Mouse (Mus musculus) embryonic facial prominence, embryonic 15.5 days (tissue): ENCODE data around the gene Ces1d. TPM values are rescaled to one million over a fixed set of nuclear protein-coding genes. Genes with fewer than 3 reads are reported as not detected.
"Not testable (repeated sequence)": the region's sequence is repeated elsewhere in the genome, so short reads cannot be mapped to it uniquely, and the experiment has no call there.

Experiments
- ATAC-seq: fragments of 200-750 bp; cut with Nextera tagmentation; 2 replicates; pipeline ENCODE4 v1.8.0; 2017; ENCODE audit warnings: low read depth, moderate TSS enrichment; ENCODE audit not compliant: insufficient number of reproducible peaks, low FRiP score, low TSS enrichment
- H3K27ac ChIP-seq: fragments of 300-500 bp; sonication (generic); replicated peaks from 2 replicates; pipeline ENCODE4 v1.5.1; 2015; ENCODE audit warnings: mild to moderate bottlenecking, inconsistent platforms
- H3K27me3 ChIP-seq: fragments of 300-500 bp; sonication (generic); 2 replicates; pipeline ENCODE4 v1.6.1; 2015; ENCODE audit warnings: inconsistent platforms
- H3K36me3 ChIP-seq: fragments of 300-500 bp; sonication (generic); 2 replicates; pipeline ENCODE4 v1.6.1; 2015; ENCODE audit warnings: mild to moderate bottlenecking, inconsistent platforms
- H3K4me1 ChIP-seq: fragments of 300-500 bp; sonication (generic); 2 replicates; pipeline ENCODE4 v1.6.1; 2015; ENCODE audit warnings: inconsistent platforms
- H3K4me2 ChIP-seq: fragments of 300-500 bp; sonication (generic); replicated peaks from 2 replicates; pipeline ENCODE4 v1.6.1; 2015; ENCODE audit warnings: mild to moderate bottlenecking, inconsistent platforms
- H3K4me3 ChIP-seq: fragments of 300-500 bp; sonication (generic); replicated peaks from 2 replicates; pipeline ENCODE4 v1.5.1; 2015; ENCODE audit warnings: mild to moderate bottlenecking, inconsistent platforms
- H3K9ac ChIP-seq: fragments of 300-500 bp; sonication (generic); 2 replicates; pipeline ENCODE4 v1.6.1; 2015; ENCODE audit warnings: inconsistent platforms
- H3K9me3 ChIP-seq: fragments of 300-500 bp; sonication (generic); replicated peaks from 2 replicates; pipeline ENCODE4 v1.6.1; 2016; ENCODE audit warnings: inconsistent platforms
- WGBS: fragments of 180-500 bp; shearing (Covaris S2); methylation state at CpG from one replicate; pipeline ENCODE4 v1.1.7; 2015; 5-methylcytosine and 5-hydroxymethylcytosine counted together
- polyA plus RNA-seq: library from polyadenylated mRNA; unstranded; fragments of >200 nt; fragmentation: Nextera tagmentation; extraction: Ambion mirVana; gene quantifications from 2 replicates; pipeline ENCODE4 v1.2.1, GENCODE M21; 2015

The Ces1d gene
- polyA plus RNA-seq, result 6.2 and 11.1 TPM in 2 replicates

GRCm38 (mm10) chr8:93197685-93198525 lies at the start of gene Ces1d:
Gene Ces1d, minus strand, starts transcription at chr8:93197838.
- Histone ChIP-seq H3K4me3 (no peak within 1 kb of the TSS), H3K4me1 (no peaks in the 10 kb centered on the region), H3K9ac (no peak within 1 kb of the TSS), H3K27me3 (no peaks in the 10 kb centered on the region), H3K4me2 (no peak within 1 kb of the TSS), H3K36me3 (no peaks in the 10 kb centered on the region), H3K27ac (no peak within 1 kb of the TSS), H3K9me3 (no peaks in the 10 kb centered on the region)
- ATAC-seq, result peak; percentile 43; the same call in 1 of the 2 replicates
- 71% methylated on average over 8 of the region's 8 CpGs for WGBS

- Histone ChIP-seq H3K9ac (no peak overlapping the region), H3K27me3 (no peaks in the 10 kb centered on the region), H3K4me1 (no peaks in the 10 kb centered on the region), H3K4me3 (no peak overlapping the region), H3K9me3 (no peaks in the 10 kb centered on the region), H3K36me3 (no peaks in the 10 kb centered on the region), H3K27ac (no peak overlapping the region), H3K4me2 (no peak overlapping the region)
- 92% methylated on average over 2 of the region's 2 CpGs for WGBS
- ATAC-seq, result no peak
Measured at GRCm38 (mm10) chr8:93246057-93246456, 48.4 kb upstream of the Ces1d start.

- Histone ChIP-seq H3K4me3 (no peak overlapping the region), H3K9ac (no peak overlapping the region), H3K27ac (no peak overlapping the region), H3K4me2 (no peak overlapping the region), H3K9me3 (no peaks in the 10 kb centered on the region), H3K36me3 (no peaks in the 10 kb centered on the region), H3K27me3 (no peaks in the 10 kb centered on the region), H3K4me1 (no peaks in the 10 kb centered on the region)
- ATAC-seq, result no peak
Measured at GRCm38 (mm10) chr8:93239884-93240283, 42.2 kb upstream of the Ces1d start.

- no peak overlapping the region for H3K4me2 ChIP-seq
- H3K4me3 ChIP-seq, result no peak overlapping the region
- H3K4me1 ChIP-seq, result no peaks in the 10 kb centered on the region
- H3K27me3 ChIP-seq, result no peaks in the 10 kb centered on the region
- 86% methylated on average over 1 of the region's 1 CpGs for WGBS
- no peak overlapping the region for H3K9ac ChIP-seq
- no peak overlapping the region for H3K27ac ChIP-seq
- ATAC-seq, result no peak
- H3K36me3 ChIP-seq, result no peaks in the 10 kb centered on the region
- H3K9me3 ChIP-seq, result no peaks in the 10 kb centered on the region
Measured at GRCm38 (mm10) chr8:93235681-93236080, 38.0 kb upstream of the Ces1d start.

- Histone ChIP-seq H3K9ac (no peak overlapping the region), H3K27ac (no peak overlapping the region)
Measured at GRCm38 (mm10) chr8:93234706-93235105, 37.1 kb upstream of the Ces1d start.

GRCm38 (mm10) chr8:93234068-93234467 lies 36.4 kb upstream of the Ces1d start:
- Histone ChIP-seq H3K36me3 (no peaks in the 10 kb centered on the region), H3K27me3 (no peaks in the 10 kb centered on the region), H3K4me2 (no peak overlapping the region), H3K4me3 (no peak overlapping the region), H3K9ac (no peak overlapping the region), H3K27ac (no peak overlapping the region), H3K9me3 (no peaks in the 10 kb centered on the region), H3K4me1 (no peaks in the 10 kb centered on the region)
- WGBS, result 81% methylated on average over 6 of the region's 6 CpGs
- ATAC-seq, result no peak

More at GRCm38 (mm10) chr8:93234706-93235105, 37.1 kb upstream of the Ces1d start:
- Histone ChIP-seq H3K4me2 (no peak overlapping the region), H3K9me3 (no peaks in the 10 kb centered on the region), H3K27me3 (no peaks in the 10 kb centered on the region), H3K36me3 (no peaks in the 10 kb centered on the region), H3K4me3 (no peak overlapping the region), H3K4me1 (no peaks in the 10 kb centered on the region)
- no peak for ATAC-seq
- WGBS, result 84% methylated on average over 1 of the region's 1 CpGs

- no peak within 1 kb of the TSS for H3K9ac ChIP-seq
- no peak within 1 kb of the TSS for H3K4me3 ChIP-seq
- H3K4me2 ChIP-seq, result no peak within 1 kb of the TSS
- no peaks in the 10 kb centered on the region for H3K4me1 ChIP-seq
- no peak for ATAC-seq
- no peak within 1 kb of the TSS for H3K27ac ChIP-seq
- no peaks in the 10 kb centered on the region for H3K9me3 ChIP-seq
- no peaks in the 10 kb centered on the region for H3K27me3 ChIP-seq
- H3K36me3 ChIP-seq, result no peaks in the 10 kb centered on the region
Measured at GRCm38 (mm10) chr8:93229446-93229845, 31.8 kb upstream of the Ces1d start, which contains the start of gene Ces1e. Gene Ces1e, minus strand, starts transcription at chr8:93229619.

- no peak for ATAC-seq
- Histone ChIP-seq H3K4me1 (no peaks in the 10 kb centered on the region), H3K4me3 (no peak overlapping the region), H3K27me3 (no peaks in the 10 kb centered on the region), H3K4me2 (no peak overlapping the region), H3K27ac (no peak overlapping the region), H3K36me3 (no peaks in the 10 kb centered on the region), H3K9ac (no peak overlapping the region), H3K9me3 (no peaks in the 10 kb centered on the region)
- 67% methylated on average over 11 of the region's 11 CpGs for WGBS
Measured at GRCm38 (mm10) chr8:93228673-93229370, 31.2 kb upstream of the Ces1d start.

- not testable (repeated sequence) for H3K4me2 ChIP-seq, H3K4me3 ChIP-seq, H3K36me3 ChIP-seq, H3K9me3 ChIP-seq, H3K27ac ChIP-seq, H3K9ac ChIP-seq, H3K27me3 ChIP-seq, ATAC-seq, H3K4me1 ChIP-seq
- 100% methylated on average over 1 of the region's 1 CpGs for WGBS
Measured at GRCm38 (mm10) chr8:93226471-93226870, 28.8 kb upstream of the Ces1d start.

GRCm38 (mm10) chr8:93221896-93222295 lies 24.3 kb upstream of the Ces1d start:
- Histone ChIP-seq H3K4me3 (no peak overlapping the region), H3K27me3 (no peaks in the 10 kb centered on the region), H3K36me3 (no peaks in the 10 kb centered on the region), H3K27ac (no peak overlapping the region), H3K9ac (no peak overlapping the region), H3K4me1 (no peaks in the 10 kb centered on the region), H3K4me2 (no peak overlapping the region), H3K9me3 (no peaks in the 10 kb centered on the region)
- ATAC-seq, result no peak
- 83% methylated on average over 3 of the region's 3 CpGs for WGBS

GRCm38 (mm10) chr8:93217867-93218266 lies 20.2 kb upstream of the Ces1d start:
- Histone ChIP-seq H3K36me3 (no peaks in the 10 kb centered on the region), H3K27ac (no peak overlapping the region), H3K4me1 (no peaks in the 10 kb centered on the region), H3K9ac (no peak overlapping the region), H3K4me3 (no peak overlapping the region), H3K4me2 (no peak overlapping the region), H3K27me3 (no peaks in the 10 kb centered on the region), H3K9me3 (no peaks in the 10 kb centered on the region)
- 72% methylated on average over 4 of the region's 4 CpGs for WGBS
- no peak for ATAC-seq
